Mouse (Mus musculus) CH12.LX (cell line): ENCODE measurements around the gene Agbl5. TPM values are rescaled to one million over a fixed set of nuclear protein-coding genes. Genes with fewer than 3 reads are reported as not detected.

ENCODE experiments used
- DNase-seq: peaks from one replicate; pipeline ENCODE4 v3.0.0-alpha.2; 2013; ENCODE audit errors: extremely low read depth
- H3K27ac ChIP-seq: 2 replicates; pipeline ENCODE4 v1.5.1; 2012; ENCODE audit warnings: low read depth, mild to moderate bottlenecking, control low read depth, moderate library complexity; ENCODE audit not compliant: insufficient read depth
- H3K27me3 ChIP-seq: replicated peaks from 2 replicates; pipeline ENCODE3; 2012; ENCODE audit warnings: inconsistent platforms
- H3K36me3 ChIP-seq, 2 experiments: replicated peaks in 1 of 2; 2 replicates each; pipeline versions ENCODE3 to v1.6.1; 2012; ENCODE audit warnings: inconsistent platforms in 1 of 2, low read length in 1 of 2, mild to moderate bottlenecking in 1 of 2, mixed read lengths in 1 of 2, moderate library complexity in 1 of 2; ENCODE audit not compliant: control insufficient read depth in 1 of 2, insufficient read depth in 1 of 2
- H3K4me1 ChIP-seq, 2 experiments: 2 replicates each; pipeline ENCODE4 v1.6.1; 2012; ENCODE audit warnings: inconsistent platforms in 1 of 2, moderate library complexity in 1 of 2; ENCODE audit not compliant: insufficient read depth in 2 of 2, control insufficient read depth in 1 of 2
- H3K4me2 ChIP-seq: 2 replicates; pipeline ENCODE4 v1.6.1; 2012; ENCODE audit warnings: low read depth, mild to moderate bottlenecking, control low read depth; ENCODE audit not compliant: poor library complexity, insufficient read depth, severe bottlenecking
- H3K4me3 ChIP-seq, 3 experiments: fragments of 150-350 bp in 1 of 3; sonication (generic) in 1 of 3; replicated peaks in 1 of 3; 2 replicates each; pipeline versions ENCODE3 to v1.5.1; 2011 to 2012; ENCODE audit warnings: low read depth in 2 of 3, low read length in 2 of 3, mild to moderate bottlenecking in 2 of 3, moderate library complexity in 2 of 3, control low read depth in 1 of 3, improper control_type of control experiment in 1 of 3, inconsistent platforms in 1 of 3, mixed read lengths in 1 of 3; ENCODE audit not compliant: poor library complexity in 1 of 3
- H3K79me2 ChIP-seq: replicated peaks from 2 replicates; pipeline ENCODE4 v1.6.1; 2012; ENCODE audit warnings: mild to moderate bottlenecking, moderate library complexity; ENCODE audit not compliant: control insufficient read depth, poor library complexity, insufficient read depth, severe bottlenecking; ENCODE audit errors: extremely low read depth
- H3K9ac ChIP-seq: 2 replicates; pipeline ENCODE4 v1.6.1; 2012; ENCODE audit warnings: low read depth, mild to moderate bottlenecking, control low read depth, moderate library complexity; ENCODE audit not compliant: insufficient read depth
- H3K9me3 ChIP-seq: replicated peaks from 2 replicates; pipeline ENCODE3; 2012; ENCODE audit warnings: low read length, inconsistent platforms, mixed read lengths
- CHD1 ChIP-seq: IDR thresholded peaks from 2 replicates; pipeline ENCODE4 v1.6.1; 2012; ENCODE audit warnings: low read depth, low read length, improper control_type of control experiment, inconsistent platforms
- CHD2 ChIP-seq: IDR thresholded peaks from 2 replicates; pipeline ENCODE4 v1.6.1; 2011; ENCODE audit warnings: low read length, improper control_type of control experiment
- CTCF ChIP-seq, 2 experiments: IDR thresholded peaks in 1 of 2; conservative IDR thresholded peaks in 1 of 2; 2 replicates each; pipeline ENCODE4 v1.5.1; 2011 to 2012; ENCODE audit warnings: low read depth in 2 of 2, low read length in 2 of 2, improper control_type of control experiment in 1 of 2, inconsistent platforms in 1 of 2, mild to moderate bottlenecking in 1 of 2, moderate library complexity in 1 of 2
- E2F4 ChIP-seq: IDR thresholded peaks from 2 replicates; pipeline ENCODE4 v1.6.1; 2011; ENCODE audit warnings: low read depth, low read length, improper control_type of control experiment; ENCODE audit not compliant: insufficient replicate concordance
- GABPA ChIP-seq: IDR thresholded peaks from 2 replicates; pipeline ENCODE4 v1.6.1; 2012; ENCODE audit warnings: low read depth, low read length, improper control_type of control experiment, inconsistent platforms; ENCODE audit not compliant: insufficient replicate concordance
- JUN ChIP-seq: IDR thresholded peaks from 2 replicates; pipeline ENCODE4 v1.6.1; 2011; ENCODE audit warnings: low read depth, mild to moderate bottlenecking, low read length, improper control_type of control experiment, moderate library complexity; ENCODE audit not compliant: insufficient read depth
- MAFK ChIP-seq: IDR thresholded peaks from 2 replicates; pipeline ENCODE4 v1.6.1; 2011; ENCODE audit warnings: low read length, improper control_type of control experiment; ENCODE audit not compliant: insufficient replicate concordance
- MAX ChIP-seq: IDR thresholded peaks from 2 replicates; pipeline ENCODE4 v1.6.1; 2011; ENCODE audit warnings: low read length, improper control_type of control experiment
- MAZ ChIP-seq: IDR thresholded peaks from 2 replicates; pipeline ENCODE4 v1.6.1; 2012; ENCODE audit warnings: low read depth, mild to moderate bottlenecking, inconsistent platforms, low read length, improper control_type of control experiment, moderate library complexity
- MEF2A ChIP-seq: IDR thresholded peaks from 2 replicates; pipeline ENCODE4 v1.6.1; 2014; ENCODE audit warnings: low read depth, mild to moderate bottlenecking, inconsistent platforms, low read length, improper control_type of control experiment, borderline replicate concordance
- MXI1 ChIP-seq: IDR thresholded peaks from 2 replicates; pipeline ENCODE4 v1.6.1; 2011; ENCODE audit warnings: mild to moderate bottlenecking, low read depth, low read length, improper control_type of control experiment
- MYC ChIP-seq: IDR thresholded peaks from 2 replicates; pipeline ENCODE4 v1.6.1; 2011; ENCODE audit warnings: low read depth, mild to moderate bottlenecking, improper control_type of control experiment, low read length
- NRF1 ChIP-seq: IDR thresholded peaks from 2 replicates; pipeline ENCODE4 v1.6.1; 2014; ENCODE audit warnings: low read depth, mild to moderate bottlenecking, inconsistent platforms, low read length, improper control_type of control experiment, moderate library complexity
- PAX5 ChIP-seq: IDR thresholded peaks from 2 replicates; pipeline ENCODE4 v1.6.1; 2012; ENCODE audit warnings: low read length, inconsistent platforms, mixed read lengths
- POLR2A ChIP-seq: IDR thresholded peaks from 2 replicates; pipeline ENCODE4 v1.6.1; 2011; ENCODE audit warnings: low read depth, mild to moderate bottlenecking, improper control_type of control experiment, low read length
- RAD21 ChIP-seq: IDR thresholded peaks from 2 replicates; pipeline ENCODE4 v1.6.1; 2011; ENCODE audit warnings: low read depth, mild to moderate bottlenecking, low read length, improper control_type of control experiment, moderate library complexity
- RCOR1 ChIP-seq: conservative IDR thresholded peaks from 2 replicates; pipeline ENCODE4 v1.6.1; 2012; ENCODE audit warnings: low read depth, mild to moderate bottlenecking, inconsistent platforms, low read length, improper control_type of control experiment
- SMC3 ChIP-seq: IDR thresholded peaks from 2 replicates; pipeline ENCODE4 v1.6.1; 2011; ENCODE audit warnings: low read depth, low read length, improper control_type of control experiment
- TBP ChIP-seq: conservative IDR thresholded peaks from 2 replicates; pipeline ENCODE4 v1.6.1; 2011; ENCODE audit warnings: low read depth, low read length, improper control_type of control experiment
- TCF12 ChIP-seq: IDR thresholded peaks from 2 replicates; pipeline ENCODE4 v1.6.1; 2014; ENCODE audit warnings: low read depth, mild to moderate bottlenecking, inconsistent platforms, low read length, improper control_type of control experiment
- UBTF ChIP-seq: IDR thresholded peaks from 2 replicates; pipeline ENCODE4 v1.6.1; 2012; ENCODE audit warnings: low read depth, mild to moderate bottlenecking, inconsistent platforms, low read length, improper control_type of control experiment, moderate library complexity
- ZC3H11A ChIP-seq: IDR thresholded peaks from 2 replicates; pipeline ENCODE4 v1.6.1; 2012; ENCODE audit warnings: low read depth, mild to moderate bottlenecking, inconsistent platforms, low read length, improper control_type of control experiment
- ZKSCAN1 ChIP-seq: IDR thresholded peaks from 2 replicates; pipeline ENCODE4 v1.6.1; 2012; ENCODE audit warnings: low read depth, inconsistent platforms, low read length, improper control_type of control experiment, borderline replicate concordance
- dilution Hi-C: fragments of 300-500 bp; cut with MboI; formaldehyde crosslinking; loops from 2 replicates; pipeline ENCODE4 v1.14.3; 2020; ENCODE audit warnings: low sequenced_read_pairs; ENCODE audit not compliant: extremely low pct_unique_long_range_greater_than_20kb, extremely low pct_ligation_motif_present
- in situ Hi-C: fragments of 300-500 bp; cut with MboI; formaldehyde crosslinking; loops from 3 replicates; pipeline ENCODE4 v1.14.3; 2019; ENCODE audit warnings: low sequenced_read_pairs, low pct_ligation_motif_present, low pct_unique_long_range_greater_than_20kb, mixed read lengths
- polyA plus RNA-seq: library from polyadenylated mRNA; unstranded; fragments of >175 nt; gene quantifications from 2 replicates; pipeline ENCODE4 v1.2.1, GENCODE M21; 2012; ENCODE audit warnings: low read depth; ENCODE audit not compliant: insufficient read length
- total RNA-seq, 2 experiments: library from RNA; depleted of rRNA; stranded (reverse); fragments of 300-350 nt in 1 of 2; fragments of >200 nt in 1 of 2; gene quantifications; 2 replicates each; pipeline ENCODE4 v1.2.3; 2012 to 2014

The Agbl5 gene
- total and polyA plus RNA-seq, 3 experiments: 4.1 to 11.6 (median 9.3) TPM

DNA sequence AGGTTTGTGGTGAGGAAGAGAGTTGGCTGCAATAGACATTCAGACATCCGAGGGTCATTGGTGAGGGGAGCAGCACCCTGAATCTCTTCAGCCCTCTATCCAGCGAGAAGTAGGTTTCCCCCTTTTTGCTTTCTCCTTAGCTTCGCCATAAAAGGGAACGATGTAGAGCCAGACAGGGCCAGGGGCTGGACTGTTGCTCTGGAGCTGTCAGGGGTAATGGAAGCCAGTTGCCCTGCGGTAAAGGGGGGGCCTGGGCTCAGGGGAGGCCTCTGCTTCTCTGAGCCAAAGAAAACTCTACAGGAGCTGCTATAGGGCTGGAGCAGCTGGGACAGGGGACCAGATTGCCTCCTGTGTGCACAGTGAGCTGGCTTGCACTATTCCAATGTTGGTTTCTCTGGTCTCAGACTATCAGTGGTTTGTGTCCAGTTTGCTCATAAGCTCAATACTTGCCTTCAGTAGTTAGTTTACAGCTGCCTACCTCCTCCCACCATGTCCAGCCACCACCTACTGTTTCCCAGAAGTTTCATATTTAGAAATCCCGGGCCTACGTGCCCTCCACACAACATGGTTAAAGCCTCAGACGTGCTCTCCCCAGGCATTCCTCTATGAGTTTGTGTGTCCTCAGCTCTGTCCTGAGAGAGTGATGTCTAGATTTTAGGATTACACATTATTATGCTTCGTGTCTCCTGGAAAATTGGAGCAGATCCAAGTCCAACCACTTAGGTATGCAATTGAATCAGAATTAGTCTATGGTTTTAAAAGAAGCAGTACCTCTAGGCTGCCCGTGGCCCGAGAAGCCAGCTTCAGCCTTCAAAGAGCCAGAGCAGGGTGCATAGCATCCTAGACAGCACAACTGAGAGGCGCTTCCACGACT, 20.2 kb downstream of the Agbl5 start:
- dilution Hi-C loops: no loop called here
- TF ChIP-seq MAX (no peak), CHD2 (no peak), PAX5 (no peak), GABPA (no peak), MAFK (no peak), MYC (no peak), MAZ (no peak), SMC3 (no peak), CHD1 (no peak), ZC3H11A (no peak), CTCF (conservative IDR thresholded peaks at IDR 0.05 in 1 of 2, IDR thresholded peaks at IDR 0.05 in 1 of 2; ENCODE audit: low read depth in 2 of 2, low read length in 2 of 2) (no peak), ZKSCAN1 (no peak), NRF1 (no peak), RAD21 (no peak), MEF2A (no peak), E2F4 (no peak)
- Histone ChIP-seq H3K9ac (peak overlapping the region; percentile 58), H3K27me3 (peaks cover 9% of the 10 kb centered on the region), H3K9me3 (no peaks in the 10 kb centered on the region), H3K4me2 (peak overlapping the region; percentile 83), H3K36me3 (peaks cover 24 to 26% of the 10 kb centered on the region in 2 experiments), H3K4me3 (no peak overlapping the region), H3K27ac (no peak overlapping the region), H3K4me1 (peaks cover 2 to 29% of the 10 kb centered on the region in 2 experiments; a peak in 3 of 4 replicates), H3K79me2 (peaks cover 26% of the 10 kb centered on the region)
- in situ Hi-C loops: no loop called here
- DNase-seq: no peak

DNA sequence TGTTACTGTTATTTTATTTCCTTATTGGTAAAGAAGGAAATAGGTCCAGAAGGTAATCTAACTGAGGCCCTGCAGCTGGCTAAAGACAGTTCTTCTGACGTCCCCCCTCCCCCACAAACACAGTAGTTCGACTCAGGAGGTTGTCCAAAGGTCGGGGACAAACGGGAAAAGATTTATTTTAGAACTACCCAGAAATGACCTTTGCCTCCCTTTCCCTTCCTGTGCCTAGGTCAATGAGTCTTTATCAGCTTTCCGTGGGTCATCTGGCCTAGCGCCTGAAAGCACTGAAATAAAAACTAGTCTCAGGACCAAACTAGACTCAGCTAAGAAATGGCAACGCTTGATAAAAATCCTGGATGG, 20.8 kb downstream of the Agbl5 start:
- H3K9me3 ChIP-seq: no peaks in the 10 kb centered on the region
- H3K27ac ChIP-seq: no peak overlapping the region
- no peak overlapping the region for H3K9ac ChIP-seq
- H3K4me1 ChIP-seq: peaks cover 2 to 29% of the 10 kb centered on the region in 2 experiments; a peak in 3 of 4 replicates
- H3K79me2 ChIP-seq: peaks cover 26% of the 10 kb centered on the region
- TF ChIP-seq TBP: no peak
- TF ChIP-seq RCOR1: no peak
- TF ChIP-seq CHD1: no peak
- TF ChIP-seq TCF12: no peak
- no peak for TF ChIP-seq JUN
- TF ChIP-seq MAX: no peak
- TF ChIP-seq CHD2: no peak
- TF ChIP-seq MYC: no peak
- no peak for TF ChIP-seq POLR2A
- no peak for TF ChIP-seq UBTF
- TF ChIP-seq MXI1: no peak
- no peak for TF ChIP-seq PAX5
- DNase-seq: no peak
- peaks cover 9% of the 10 kb centered on the region for H3K27me3 ChIP-seq
- no peak overlapping the region for H3K4me3 ChIP-seq
- in situ Hi-C loops: no loop called here
- peaks cover 18 to 20% of the 10 kb centered on the region in 2 experiments for H3K36me3 ChIP-seq
- H3K4me2 ChIP-seq: no peak overlapping the region
- dilution Hi-C loops: no loop called here
